Mouse (Mus musculus) limb, embryonic 11.5 days (tissue): ENCODE data around the gene Atp6v1g2. TPM values are rescaled to one million over a fixed set of nuclear protein-coding genes. Genes with fewer than 3 reads are reported as not detected.

Source experiments
- ATAC-seq: fragments of 200-750 bp; cut with Nextera tagmentation; 2 replicates; pipeline ENCODE4 v1.8.0; 2017; ENCODE audit warnings: low read depth; ENCODE audit not compliant: insufficient number of reproducible peaks, low FRiP score, low TSS enrichment
- DNase-seq: peaks from one replicate; pipeline ENCODE4 v3.0.0-alpha.2; 2015; ENCODE audit warnings: low spot score
- H3K27ac ChIP-seq: fragments of 300-500 bp; sonication (generic); replicated peaks from 2 replicates; pipeline ENCODE4 v1.5.1; 2014; ENCODE audit warnings: low read depth, mild to moderate bottlenecking, low read length
- H3K27me3 ChIP-seq: fragments of 300-500 bp; sonication (generic); 2 replicates; pipeline ENCODE4 v1.6.1; 2014; ENCODE audit warnings: mild to moderate bottlenecking, low read length, mixed read lengths; ENCODE audit not compliant: control insufficient read depth, insufficient read depth
- H3K36me3 ChIP-seq: fragments of 300-500 bp; sonication (generic); 2 replicates; pipeline ENCODE4 v1.6.1; 2014; ENCODE audit warnings: mild to moderate bottlenecking, low read length, moderate library complexity, mixed read lengths; ENCODE audit not compliant: control insufficient read depth, insufficient read depth
- H3K4me1 ChIP-seq: fragments of 300-500 bp; sonication (generic); 2 replicates; pipeline ENCODE4 v1.6.1; 2014; ENCODE audit warnings: low read length, mixed read lengths; ENCODE audit not compliant: control insufficient read depth, insufficient read depth
- H3K4me2 ChIP-seq: fragments of 300-500 bp; sonication (generic); 2 replicates; pipeline ENCODE4 v1.6.1; 2014; ENCODE audit warnings: low read depth, mild to moderate bottlenecking, moderate library complexity; ENCODE audit not compliant: severe bottlenecking
- H3K4me3 ChIP-seq: fragments of 300-500 bp; sonication (generic); 2 replicates; pipeline ENCODE4 v1.5.1; 2014; ENCODE audit warnings: low read depth, low read length
- H3K9ac ChIP-seq: fragments of 300-500 bp; sonication (generic); 2 replicates; pipeline ENCODE4 v1.6.1; 2014; ENCODE audit warnings: mild to moderate bottlenecking, low read length
- H3K9me3 ChIP-seq: fragments of 300-500 bp; sonication (generic); 2 replicates; pipeline ENCODE4 v1.6.1; 2016; ENCODE audit warnings: low read length; ENCODE audit not compliant: control insufficient read depth
- WGBS: fragments of 180-500 bp; shearing (Covaris S2); extraction: QIAGEN DNeasy Blood & Tissue Kit; methylation state at CpG from one replicate; pipeline ENCODE4 v1.1.7; 2014; 5-methylcytosine and 5-hydroxymethylcytosine counted together
- polyA plus RNA-seq: library from polyadenylated mRNA; unstranded; fragments of >200 nt; fragmentation: Nextera tagmentation; extraction: Ambion mirVana; gene quantifications from 2 replicates; pipeline ENCODE4 v1.2.1, GENCODE M21; 2014

Gene Atp6v1g2
- polyA plus RNA-seq, 1 experiment from 2014 or later: 5.9 TPM

DNA sequence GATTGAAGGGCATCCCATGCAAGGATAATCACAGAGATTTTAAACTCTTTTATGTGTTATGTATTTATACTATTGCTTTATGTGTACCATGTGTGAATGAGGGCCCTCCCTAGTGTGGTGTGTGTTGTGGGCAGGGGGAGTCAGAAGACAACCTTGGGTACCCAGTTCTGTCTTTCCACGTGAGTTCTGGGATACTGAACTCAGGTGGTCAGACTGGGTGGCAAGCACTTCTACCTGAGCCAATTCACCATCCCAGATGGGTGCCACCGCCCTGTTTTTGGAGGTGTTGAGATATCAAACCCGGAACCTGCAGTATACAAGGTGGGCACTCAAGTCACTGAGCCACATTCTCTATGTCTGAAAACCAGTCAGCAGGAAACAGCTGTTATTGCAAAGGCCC, 38.8 kb downstream of the Atp6v1g2 start:
- ATAC-seq (no peak), DNase-seq (no peak)
- Histone ChIP-seq H3K4me2 (no peak overlapping the region), H3K4me3 (no peak overlapping the region), H3K36me3 (no peaks in the 10 kb centered on the region), H3K9ac (no peak overlapping the region), H3K27ac (no peak overlapping the region), H3K9me3 (no peaks in the 10 kb centered on the region), H3K4me1 (no peaks in the 10 kb centered on the region), H3K27me3 (peaks cover 8% of the 10 kb centered on the region)
- 69% methylated on average over 3 of the region's 3 CpGs for WGBS

DNA sequence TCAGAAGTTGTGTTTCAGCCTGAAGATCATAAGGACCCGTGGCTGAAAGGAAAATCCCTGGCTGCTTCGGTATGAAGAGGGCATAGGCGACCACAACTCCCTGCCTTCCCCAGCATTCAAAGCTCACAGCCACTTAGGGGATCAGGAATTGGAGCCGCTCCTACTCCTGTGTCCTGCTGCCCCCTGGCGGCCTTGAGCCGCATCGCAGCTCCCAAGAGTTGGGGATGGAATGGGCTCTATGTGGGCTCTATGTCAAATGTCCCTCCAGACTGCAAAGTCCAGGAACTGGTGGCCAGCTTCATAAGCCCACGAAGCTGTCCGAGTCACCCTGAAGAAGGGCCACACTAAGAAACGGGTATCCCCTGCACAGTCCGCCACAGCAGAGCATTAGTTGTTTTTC, 41.3 kb downstream of the Atp6v1g2 start:
- 7% methylated on average over 11 of the region's 11 CpGs for WGBS
- DNase-seq: peak; percentile 86
- Histone ChIP-seq H3K27ac (no peak overlapping the region), H3K4me3 (no peak overlapping the region), H3K9me3 (no peaks in the 10 kb centered on the region), H3K9ac (no peak overlapping the region), H3K27me3 (peaks cover 8% of the 10 kb centered on the region), H3K4me1 (no peaks in the 10 kb centered on the region), H3K4me2 (no peak overlapping the region), H3K36me3 (no peaks in the 10 kb centered on the region)
- ATAC-seq: no peak

DNA sequence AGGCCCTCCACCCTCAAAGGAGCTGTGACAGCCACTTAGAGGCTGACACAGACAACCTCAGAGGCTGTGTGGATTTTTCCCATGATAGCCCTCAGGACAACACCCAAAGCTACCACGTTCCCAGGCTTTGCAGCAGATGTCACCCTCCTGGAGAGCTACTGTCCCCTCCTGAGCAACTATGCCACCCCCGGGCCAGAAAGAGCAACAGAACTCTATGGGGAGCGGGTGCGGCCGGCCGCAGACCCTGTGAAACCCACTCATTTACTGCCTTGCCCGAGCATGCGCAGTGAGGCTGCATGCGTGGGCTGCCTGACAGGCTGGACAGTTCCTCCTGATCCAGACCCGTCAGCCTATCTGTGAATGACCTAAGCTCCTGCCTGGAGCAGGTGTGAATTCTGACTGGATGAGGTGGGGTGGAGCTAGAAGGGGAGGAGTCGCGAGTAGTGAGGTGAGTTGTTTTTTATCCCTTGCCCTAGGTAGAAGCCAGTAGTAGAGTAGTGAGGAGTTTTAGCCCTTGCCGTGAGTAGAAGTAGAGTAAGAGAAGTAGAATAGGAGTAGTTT, 42.9 kb downstream of the Atp6v1g2 start:
- WGBS: 18% methylated on average over 13 of the region's 13 CpGs
- Histone ChIP-seq H3K4me3 (no peak overlapping the region), H3K4me1 (no peaks in the 10 kb centered on the region), H3K27ac (no peak overlapping the region), H3K4me2 (no peak overlapping the region), H3K36me3 (no peaks in the 10 kb centered on the region), H3K9ac (no peak overlapping the region), H3K27me3 (peaks cover 8% of the 10 kb centered on the region), H3K9me3 (no peaks in the 10 kb centered on the region)
- ATAC-seq: no peak
- DNase-seq: no peak

DNA sequence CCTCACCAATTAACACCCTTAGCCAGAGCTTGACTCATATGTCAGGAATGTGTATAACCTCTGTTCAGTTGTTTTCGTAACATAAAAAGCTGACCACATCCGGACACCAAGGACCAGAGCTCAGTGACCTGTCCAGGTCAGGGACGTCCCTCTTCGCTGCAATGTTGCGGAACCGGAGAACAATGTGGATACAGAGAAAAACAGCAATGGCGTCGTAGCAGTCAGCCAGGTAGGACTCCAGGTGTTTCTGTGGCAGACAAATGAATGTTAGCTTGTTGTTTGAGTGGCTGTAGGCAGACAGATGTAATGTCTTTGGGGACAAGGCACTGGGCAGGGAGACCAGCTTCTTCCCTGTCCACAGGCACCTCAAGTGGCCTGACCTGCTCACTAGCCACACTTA, 44.6 kb downstream of the Atp6v1g2 start:
- 92% methylated on average over 8 of the region's 8 CpGs for WGBS
- H3K27me3 ChIP-seq: peaks cover 8% of the 10 kb centered on the region
- H3K9me3 ChIP-seq: no peaks in the 10 kb centered on the region
- DNase-seq (no peak), ATAC-seq (no peak)
- no peak overlapping the region for H3K27ac ChIP-seq
- H3K36me3 ChIP-seq: no peaks in the 10 kb centered on the region
- no peaks in the 10 kb centered on the region for H3K4me1 ChIP-seq
- no peak overlapping the region for H3K9ac ChIP-seq
- H3K4me2 ChIP-seq: no peak overlapping the region
- no peak overlapping the region for H3K4me3 ChIP-seq

DNA sequence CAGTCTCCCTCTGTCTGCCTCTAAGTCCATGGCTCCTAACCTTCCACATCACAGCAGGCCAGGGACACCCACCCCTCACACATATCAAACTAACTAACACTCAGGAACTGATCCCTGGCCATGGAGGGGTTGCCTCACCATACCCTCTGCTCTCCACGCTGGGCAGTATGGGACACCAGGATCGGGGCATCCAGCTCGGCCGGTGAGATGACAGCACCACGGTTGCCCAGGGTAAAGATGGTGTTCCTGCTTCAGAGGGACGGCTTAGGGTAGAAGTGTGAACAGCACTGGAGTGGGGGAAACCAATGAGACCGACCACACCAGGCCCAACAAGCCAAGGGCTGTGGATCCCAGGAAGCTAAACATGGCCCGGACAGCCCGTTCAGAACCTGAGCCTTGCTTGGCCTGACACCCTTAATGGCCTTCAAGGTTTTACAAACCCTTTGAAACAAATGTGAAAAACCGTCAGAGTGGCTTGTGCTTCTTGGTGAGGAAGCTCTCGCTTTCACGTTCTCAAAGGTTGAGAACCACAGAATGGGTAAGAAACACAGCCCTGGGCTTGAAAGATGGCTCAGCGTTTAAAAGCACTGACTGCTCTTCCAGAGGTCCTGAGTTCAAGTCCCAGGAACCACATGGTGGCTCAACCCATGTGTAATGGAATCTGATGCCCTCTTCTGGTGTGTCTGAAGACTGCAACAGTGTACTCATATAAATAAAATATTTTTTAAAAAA, 45.7 kb downstream of the Atp6v1g2 start:
- no peak for DNase-seq
- no peak for ATAC-seq
- H3K4me2 ChIP-seq: no peak overlapping the region
- no peaks in the 10 kb centered on the region for H3K36me3 ChIP-seq
- no peaks in the 10 kb centered on the region for H3K4me1 ChIP-seq
- no peak overlapping the region for H3K4me3 ChIP-seq
- H3K27me3 ChIP-seq: peaks cover 8% of the 10 kb centered on the region
- no peak overlapping the region for H3K27ac ChIP-seq
- 86% methylated on average over 13 of the region's 13 CpGs for WGBS
- no peak overlapping the region for H3K9ac ChIP-seq
- H3K9me3 ChIP-seq: no peaks in the 10 kb centered on the region

DNA sequence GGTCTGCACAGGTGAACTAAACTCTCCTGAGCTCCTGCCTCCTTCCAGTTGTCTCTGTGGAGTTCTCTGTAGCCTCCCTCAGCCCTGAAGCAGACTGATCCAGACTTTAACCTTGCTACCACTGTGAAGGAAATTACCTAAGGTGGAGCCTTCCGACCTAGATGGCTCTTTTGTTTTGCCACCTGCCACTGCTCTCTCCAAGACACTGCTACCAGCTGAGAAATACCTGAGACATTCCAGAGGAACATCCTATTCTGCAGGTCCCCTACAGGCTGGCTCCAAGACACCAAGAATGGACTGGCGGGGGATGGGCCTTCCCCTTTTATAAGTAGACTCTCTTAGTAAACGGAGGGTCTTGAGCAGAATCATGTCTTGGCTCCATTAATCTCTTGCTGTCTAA, 46.8 kb downstream of the Atp6v1g2 start:
- H3K4me1 ChIP-seq: no peaks in the 10 kb centered on the region
- H3K27me3 ChIP-seq: peaks cover 8% of the 10 kb centered on the region
- H3K4me3 ChIP-seq: no peak overlapping the region
- DNase-seq: no peak
- no peaks in the 10 kb centered on the region for H3K36me3 ChIP-seq
- no peak for ATAC-seq
- H3K27ac ChIP-seq: no peak overlapping the region
- no peak overlapping the region for H3K9ac ChIP-seq
- no peak overlapping the region for H3K4me2 ChIP-seq
- WGBS: 78% methylated on average over 3 of the region's 3 CpGs
- no peaks in the 10 kb centered on the region for H3K9me3 ChIP-seq

DNA sequence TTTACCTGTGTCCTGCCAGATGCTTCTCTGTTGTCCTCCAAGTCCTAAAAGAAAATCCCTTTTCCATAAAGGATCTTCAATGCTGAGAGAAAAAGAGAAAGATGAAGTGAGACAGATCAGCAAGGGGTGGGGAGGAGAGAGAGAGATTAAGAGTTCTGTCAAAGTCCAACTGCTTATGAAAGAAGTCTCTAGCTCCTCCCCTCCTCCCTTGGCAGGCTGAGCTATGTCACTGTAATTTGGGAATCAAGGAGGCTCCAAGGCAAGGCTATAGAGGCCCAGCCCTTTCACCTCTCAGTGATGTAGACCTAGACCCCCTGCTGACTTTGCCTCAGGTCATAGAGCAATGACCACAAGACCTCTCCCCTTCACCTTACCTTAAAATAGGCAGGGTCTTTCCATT, 52.0 kb downstream of the Atp6v1g2 start:
- no peak overlapping the region for H3K4me2 ChIP-seq
- ATAC-seq (no peak), DNase-seq (no peak)
- no peak overlapping the region for H3K9ac ChIP-seq
- H3K27me3 ChIP-seq: no peaks in the 10 kb centered on the region
- no peaks in the 10 kb centered on the region for H3K4me1 ChIP-seq
- H3K36me3 ChIP-seq: no peaks in the 10 kb centered on the region
- no peak overlapping the region for H3K27ac ChIP-seq
- H3K4me3 ChIP-seq: no peak overlapping the region
- H3K9me3 ChIP-seq: no peaks in the 10 kb centered on the region
